Mouse (Mus musculus): ENCODE measurements at regions not wholly inside any gene's neighbourhood (a gene's known extent, or its start where the extent isn't known, plus 50 kb on each side); places are given as distances from the start of the nearest gene placed in this dataset.

DNA sequence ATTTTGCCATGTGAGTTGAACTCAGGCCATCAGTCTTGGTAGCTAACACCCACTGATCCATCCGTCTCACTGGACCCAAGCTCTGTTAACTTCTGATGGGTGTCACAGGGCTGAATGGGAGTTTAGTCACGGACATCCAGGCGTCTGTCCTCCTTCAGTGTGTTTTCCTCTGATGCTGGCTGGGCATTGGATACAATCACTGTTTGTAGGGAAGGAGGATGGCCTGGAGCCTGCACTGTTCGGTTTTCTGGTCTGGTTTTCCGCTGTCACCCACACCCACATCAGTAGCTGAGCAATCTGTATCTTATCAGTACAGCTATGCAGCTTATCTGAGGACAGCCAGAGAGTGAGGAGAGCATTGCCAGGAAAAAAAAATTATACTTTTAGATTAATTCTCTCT is 207.7 kb upstream of the Pde3a start:
- TF ChIP-seq POLR2A (IDR thresholded peaks at IDR 0.05; ENCODE audit: borderline replicate concordance, extremely low read depth, low read depth, low read length) (no peak), CTCF (IDR thresholded peaks at IDR 0.05; ENCODE audit: insufficient read depth, low read length) (no peak)

All from lung, adult 2 months (tissue).